Mouse (Mus musculus): ENCODE results near the gene Fem1b.

DNA sequence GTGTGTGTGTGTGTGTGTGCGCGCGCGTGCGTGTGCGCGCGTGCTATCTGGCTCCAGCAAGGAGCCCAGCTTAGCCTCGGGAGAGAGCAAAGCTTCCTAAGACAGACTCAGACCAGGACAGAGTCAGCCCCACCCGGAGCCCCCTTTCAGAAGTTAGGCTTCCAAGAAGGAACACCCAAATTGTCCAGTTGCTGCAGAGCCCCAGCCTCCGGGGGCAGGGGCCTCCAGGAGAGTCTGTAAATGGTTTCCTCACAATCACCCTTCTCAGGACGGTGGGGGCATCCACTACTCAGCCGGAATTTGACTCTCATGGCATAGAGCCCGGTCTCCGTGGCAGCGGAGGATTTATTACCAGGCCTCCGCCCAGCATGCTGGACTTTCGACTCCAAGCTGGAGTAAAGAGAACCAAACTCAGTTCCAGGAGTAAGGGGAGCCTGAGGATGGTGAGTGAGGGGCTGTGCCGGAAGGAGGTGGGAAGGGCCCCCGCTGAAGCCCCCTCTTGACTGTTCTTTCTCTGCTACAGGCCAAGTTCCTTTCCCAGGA, 46.1 kb upstream of the Fem1b start, which contains the start of gene Calml4:
- TF ChIP-seq POLR2A (IDR thresholded peaks at IDR 0.05; ENCODE audit: insufficient read depth, low read depth, low read length), result no peak
- TF ChIP-seq CTCF (IDR thresholded peaks at IDR 0.05), result no peak
- TF ChIP-seq EP300 (IDR thresholded peaks at IDR 0.05; ENCODE audit: insufficient read depth, low read depth, low read length), result no peak

All from heart, adult 2 months (tissue).